Mouse (Mus musculus) cerebellum, postnatal 10 days (tissue): ENCODE measurements around the gene Khk.
A peak's percentile ranks its signal among the peaks of the same experiment; 100 is the strongest.

Experiments used
- DNase-seq, 2 experiments: peaks; one replicate each; pipeline ENCODE4 v3.0.0; 2021; ENCODE audit warnings: mixed read lengths in 2 of 2

Gene Khk

DNA sequence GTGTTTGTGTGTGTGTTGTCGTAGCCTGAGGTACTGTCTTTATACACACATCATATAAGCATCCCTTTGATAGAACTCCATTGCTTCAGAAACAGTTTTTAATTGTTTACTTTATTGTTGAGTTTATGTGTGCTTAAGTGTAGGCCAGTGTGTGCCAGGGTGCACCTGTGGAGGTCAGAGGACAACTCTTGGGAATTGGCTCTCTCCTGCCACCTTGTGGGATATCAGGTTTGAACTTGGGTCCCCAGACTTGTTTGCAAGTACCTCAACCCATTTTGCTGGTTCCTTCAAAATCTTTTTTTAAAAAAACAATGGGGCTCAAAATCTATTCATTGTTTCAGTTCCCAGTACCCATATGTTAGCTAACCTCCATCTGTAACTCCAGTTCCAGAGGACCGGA, 21.8 kb downstream of the Khk start:
- peak in 1 of 2 experiments; percentile 35 for DNase-seq

DNA sequence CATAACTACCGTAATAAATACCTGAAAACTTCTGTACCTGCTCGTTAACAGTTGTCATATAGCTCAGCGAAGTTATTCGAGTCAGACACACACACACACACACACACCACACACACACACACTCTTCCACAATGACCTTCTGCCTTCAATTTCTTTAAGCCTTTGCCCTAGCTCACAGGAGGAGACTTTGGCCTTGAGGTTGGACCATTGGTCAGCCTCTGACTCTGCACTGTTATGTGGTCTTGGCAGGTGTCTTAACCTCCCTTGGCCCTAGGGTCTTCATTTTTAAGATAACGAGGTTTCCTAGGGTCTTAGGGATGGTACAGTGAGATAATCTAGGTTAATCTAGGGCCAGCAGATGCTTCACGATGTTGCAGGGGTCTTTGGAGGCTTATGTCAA, 23.1 kb downstream of the Khk start:
- no peak for DNase-seq

DNA sequence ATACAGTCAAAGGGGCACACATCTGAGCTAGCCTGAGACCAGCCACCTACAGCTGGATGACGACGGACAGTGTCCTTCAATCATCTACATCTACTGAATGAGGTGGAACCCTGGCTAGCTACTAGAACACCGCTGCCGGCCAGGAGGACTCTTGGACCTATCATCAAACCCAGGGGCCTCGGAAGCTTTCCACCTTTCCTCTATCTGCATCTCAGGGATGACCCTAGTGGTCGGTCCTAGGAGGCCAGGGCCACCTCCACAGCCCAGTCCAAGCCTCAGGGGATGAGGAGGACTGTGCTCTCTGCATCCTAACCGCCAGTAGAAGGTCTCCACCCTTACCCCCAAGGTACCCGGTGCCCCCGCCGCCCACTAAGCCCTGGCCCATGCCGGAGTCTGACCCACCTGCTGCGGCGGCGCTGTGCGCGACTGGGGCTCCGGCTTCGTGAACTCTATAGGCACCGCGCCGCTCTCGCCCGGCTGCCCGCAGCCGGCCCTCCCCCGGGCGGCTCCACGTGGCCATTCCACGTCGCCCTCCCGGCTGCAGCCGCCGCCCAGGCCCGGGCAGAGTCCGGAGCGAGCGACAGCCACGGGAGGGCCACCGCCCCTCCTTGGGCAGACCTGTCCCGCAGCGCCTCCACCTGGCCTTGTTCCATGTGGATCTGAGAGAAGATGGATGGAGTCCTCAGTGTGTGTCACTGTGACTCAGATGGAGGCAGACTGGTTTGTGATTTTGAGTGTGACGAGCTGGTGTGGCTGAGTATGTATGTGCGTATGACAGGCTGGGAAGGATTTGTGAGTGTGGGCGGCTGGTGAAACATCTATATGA, 23.9 kb downstream of the Khk start, which contains the start of gene Cgref1:
Gene Cgref1, minus strand, starts transcription at position 636 of the 826 bp plus-strand sequence.
- DNase-seq: peak; percentile 82 to 83

DNA sequence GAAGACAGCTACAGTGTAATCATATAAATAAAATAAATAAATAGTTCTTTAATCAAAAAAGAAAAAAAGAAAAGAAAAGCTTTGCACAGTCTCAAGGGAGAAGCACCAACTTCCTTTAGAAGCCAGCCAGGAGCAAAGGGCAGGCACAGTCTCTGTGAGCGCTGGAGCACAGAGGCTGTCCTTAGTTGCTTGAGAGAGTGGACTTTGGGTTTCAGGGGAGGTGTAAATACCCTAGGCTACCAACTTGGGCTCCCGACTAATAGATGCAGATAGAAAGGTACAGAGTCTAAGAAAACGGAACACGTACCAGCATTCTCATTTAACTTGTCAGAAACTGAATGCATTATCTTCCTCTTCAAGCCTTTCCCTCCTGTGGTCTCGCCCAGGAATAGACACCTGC, 27.4 kb downstream of the Khk start:
- DNase-seq: no peak

DNA sequence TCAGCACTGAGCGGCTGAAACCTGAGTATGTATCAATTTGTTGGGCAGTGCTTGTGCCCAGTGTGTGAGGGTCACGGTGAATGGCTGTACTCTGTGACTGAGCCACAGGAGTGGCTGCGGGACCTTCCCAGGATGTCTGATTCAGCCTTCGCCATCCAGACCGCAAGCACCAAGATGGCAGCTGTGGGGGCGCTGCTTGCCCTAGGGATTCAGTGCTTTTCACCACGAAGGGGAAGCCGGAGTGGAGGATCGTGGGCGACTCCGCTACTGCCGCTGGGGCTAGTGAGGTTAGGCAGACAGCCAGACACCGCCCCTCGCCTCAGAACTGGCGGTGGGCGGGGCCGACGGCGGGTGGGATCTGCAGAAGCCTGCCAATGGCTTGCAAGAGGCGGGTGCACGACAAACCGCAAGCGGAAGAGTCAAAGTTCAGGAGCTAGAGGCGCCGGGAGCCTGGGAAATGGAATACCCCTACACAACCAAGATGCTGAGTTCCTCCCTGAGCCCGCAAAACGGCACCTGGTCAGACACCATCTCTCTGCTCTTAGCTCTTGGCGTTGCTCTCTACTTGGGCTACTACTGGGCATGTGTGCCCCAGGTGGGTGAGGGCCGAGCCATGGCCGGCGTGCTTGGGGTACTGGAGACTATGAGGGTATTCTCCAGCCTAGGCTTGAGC, 28.6 kb downstream of the Khk start:
- DNase-seq: peak; percentile 94 to 97

DNA sequence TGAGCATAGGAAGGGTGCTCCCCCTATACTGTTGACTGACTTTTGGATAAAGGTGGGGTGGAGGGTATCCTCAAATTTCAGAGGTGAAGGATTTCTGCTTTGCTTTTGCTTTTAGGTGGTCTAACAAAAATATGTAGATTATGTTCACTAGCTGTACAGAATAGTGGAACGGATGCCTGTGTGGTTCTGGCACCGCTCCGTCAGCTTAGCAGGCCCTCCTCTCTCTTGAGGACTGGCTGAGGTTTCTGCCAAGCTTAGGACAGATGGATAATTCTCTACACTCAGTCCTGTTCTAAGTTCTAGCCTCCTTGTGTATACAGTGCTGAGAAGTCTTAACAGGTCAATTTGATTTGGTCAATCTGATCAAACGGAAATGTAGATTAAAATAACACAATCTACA, 29.2 kb downstream of the Khk start:
- DNase-seq: peak; percentile 52 to 63

DNA sequence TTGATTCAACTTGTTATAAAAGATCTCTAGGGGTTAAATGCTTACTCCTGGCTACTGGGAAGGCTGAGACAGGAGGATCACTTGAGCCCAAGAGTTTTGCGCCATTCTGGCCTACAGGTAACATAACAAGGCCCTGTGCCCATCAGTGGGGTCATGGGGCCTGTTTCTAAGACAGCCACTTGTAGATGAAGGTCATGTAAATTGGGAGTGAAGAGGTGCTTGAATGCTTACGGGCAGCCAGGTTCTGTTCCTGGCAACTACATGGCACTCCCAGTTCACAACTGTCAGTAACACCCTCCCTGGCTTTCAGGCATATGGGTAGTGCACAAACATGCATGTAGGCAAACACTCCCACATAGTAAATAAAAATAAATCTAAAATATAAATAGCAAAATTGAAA, 29.7 kb downstream of the Khk start:
- DNase-seq: no peak

DNA sequence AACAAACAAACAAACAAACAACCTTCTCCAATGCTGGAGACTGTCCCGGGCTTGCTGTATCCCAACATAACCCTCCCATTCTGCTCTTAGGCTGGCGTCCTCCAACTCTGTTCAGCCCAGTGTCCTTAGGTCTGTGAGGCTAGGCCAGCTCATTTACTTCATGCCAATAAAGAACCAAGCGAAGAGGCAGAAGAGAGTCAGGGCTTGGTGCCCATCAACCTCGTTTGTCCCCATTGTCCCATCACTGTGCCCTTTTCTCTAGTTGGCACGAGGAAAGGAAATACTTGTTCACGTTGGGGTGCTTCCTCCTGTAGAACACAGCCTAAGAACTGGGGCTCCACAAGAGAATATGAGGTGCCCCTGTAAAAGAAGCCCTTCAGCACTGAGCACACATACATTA, 30.5 kb downstream of the Khk start:
- DNase-seq: peak in 1 of 2 experiments; percentile 29

DNA sequence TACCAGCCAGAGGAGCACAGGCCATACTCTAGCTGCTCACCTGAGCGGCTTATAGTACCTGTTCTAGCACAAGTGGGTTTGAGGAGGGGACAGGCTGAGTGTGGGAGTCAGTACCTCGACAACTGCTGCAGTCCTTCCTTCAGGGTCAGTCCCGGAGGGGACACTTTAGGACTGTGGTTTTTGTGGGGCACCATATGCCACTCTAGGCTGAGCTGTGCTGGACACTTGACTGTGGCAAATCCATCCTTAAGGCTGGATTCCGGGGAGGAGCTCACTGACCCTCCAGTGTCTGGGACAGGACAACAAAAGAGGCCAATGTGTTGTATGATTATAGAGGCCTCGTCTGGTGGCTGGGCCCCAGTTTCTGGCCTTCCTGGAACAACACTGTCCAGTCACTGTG, 31.3 kb downstream of the Khk start:
- no peak for DNase-seq

DNA sequence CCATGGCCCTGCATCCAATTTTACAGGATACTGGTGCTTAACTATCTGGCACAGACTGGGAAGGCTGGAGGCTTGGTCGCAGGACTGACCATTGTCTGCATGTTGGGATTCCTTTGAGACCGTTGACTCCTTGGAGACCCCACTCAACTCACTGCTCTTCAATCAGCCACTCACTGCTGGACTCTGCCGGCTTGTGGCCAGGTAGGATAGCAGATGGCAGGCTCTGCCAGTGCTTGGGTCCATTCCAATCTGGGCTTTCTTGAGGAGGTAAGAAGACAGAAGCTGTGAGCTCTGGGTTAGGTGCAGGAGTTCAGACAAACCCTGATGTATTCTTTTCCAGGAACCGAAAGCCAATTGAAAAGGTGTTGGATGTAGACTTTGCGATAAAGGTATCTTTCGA, 32.8 kb downstream of the Khk start:
- DNase-seq: peak; percentile 81 to 82

DNA sequence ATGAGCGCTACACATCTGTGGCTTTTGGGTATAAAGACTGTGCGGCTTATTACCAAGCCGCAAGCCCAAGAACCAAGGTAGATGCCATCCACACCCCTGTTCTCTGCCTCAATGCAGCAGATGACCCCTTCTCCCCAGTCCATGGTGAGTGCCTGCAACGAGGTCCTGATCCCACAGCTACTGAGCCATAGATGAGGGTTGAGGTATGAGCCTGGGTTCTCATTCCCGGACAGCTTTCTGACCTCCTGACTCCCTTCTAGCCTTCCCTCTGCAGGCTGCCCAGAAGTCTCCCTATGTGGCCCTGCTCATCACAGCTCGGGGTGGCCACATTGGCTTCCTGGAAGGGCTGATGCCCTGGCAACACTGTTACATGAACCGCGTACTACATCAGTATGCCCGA, 33.3 kb downstream of the Khk start:
- no peak for DNase-seq

DNA sequence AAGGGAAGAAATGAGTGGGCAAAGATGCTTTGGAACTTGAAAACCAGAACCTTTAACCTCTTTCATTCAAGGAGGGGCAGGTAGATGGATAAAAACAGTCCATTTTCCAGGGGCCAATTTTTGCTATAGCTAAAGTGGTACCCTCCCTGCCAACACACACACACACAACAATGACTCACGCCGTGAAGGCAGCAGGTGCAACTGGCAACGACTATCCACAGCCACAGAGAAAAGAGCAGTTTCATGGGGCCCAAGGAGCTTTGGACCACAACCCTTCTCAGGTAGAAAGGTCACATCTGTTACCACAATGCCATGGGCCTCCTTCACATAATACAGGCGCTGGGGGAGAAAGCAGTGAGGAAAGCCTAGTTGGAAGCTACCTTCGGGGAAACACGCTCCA, 34.5 kb downstream of the Khk start:
- DNase-seq: no peak

DNA sequence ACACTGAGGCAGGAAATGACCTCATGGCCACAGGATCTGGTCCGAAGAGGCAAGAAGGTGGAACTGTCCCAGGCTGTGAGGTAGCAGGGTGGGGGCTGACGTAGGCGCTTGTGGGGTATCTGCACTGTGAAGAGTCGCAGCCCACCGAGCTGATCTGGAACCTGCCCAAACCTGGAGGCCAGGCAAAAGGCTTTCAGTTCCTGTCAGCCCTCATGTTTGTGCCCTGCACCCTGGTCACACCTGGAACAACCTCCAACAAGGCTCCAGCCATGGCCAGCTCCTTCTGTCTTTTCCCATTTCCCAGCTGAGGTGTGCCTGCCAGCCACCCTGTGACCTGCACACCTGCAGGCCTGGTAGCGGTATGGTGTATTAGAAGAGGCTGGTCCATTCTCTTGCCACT, 36.7 kb downstream of the Khk start:
- DNase-seq: no peak

DNA sequence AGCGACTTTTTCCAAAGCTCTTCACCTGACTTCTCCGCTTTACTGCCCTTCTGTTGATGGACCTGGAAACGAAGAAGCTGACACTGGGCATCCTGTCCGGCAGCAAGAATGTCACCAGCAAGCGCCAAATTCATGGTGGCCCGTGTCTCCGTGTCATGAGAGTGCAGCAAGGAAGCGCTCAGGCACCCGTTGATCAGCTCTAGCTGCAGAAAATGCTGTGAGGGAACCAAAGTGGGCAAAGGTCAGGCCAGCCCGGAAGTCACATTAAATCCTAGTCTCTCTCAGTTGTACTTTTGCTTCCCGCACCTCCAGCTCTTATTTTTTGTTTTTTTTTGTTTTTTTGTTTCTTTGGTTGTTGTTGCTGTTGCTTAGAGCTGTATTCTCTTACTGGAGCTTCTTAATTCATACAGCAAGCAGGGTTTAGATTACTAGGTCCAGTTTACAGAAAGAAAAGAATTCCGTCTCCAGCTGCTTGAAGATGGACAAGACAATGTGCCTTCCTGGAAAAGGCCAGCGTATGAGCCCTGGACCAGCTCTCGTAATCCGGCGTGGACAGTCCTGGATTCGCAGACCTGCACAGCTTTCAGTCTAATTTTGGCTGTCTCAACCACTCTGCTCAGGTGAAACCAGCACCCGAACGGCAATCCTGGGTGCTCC, 38.1 kb downstream of the Khk start:
- DNase-seq: no peak

DNA sequence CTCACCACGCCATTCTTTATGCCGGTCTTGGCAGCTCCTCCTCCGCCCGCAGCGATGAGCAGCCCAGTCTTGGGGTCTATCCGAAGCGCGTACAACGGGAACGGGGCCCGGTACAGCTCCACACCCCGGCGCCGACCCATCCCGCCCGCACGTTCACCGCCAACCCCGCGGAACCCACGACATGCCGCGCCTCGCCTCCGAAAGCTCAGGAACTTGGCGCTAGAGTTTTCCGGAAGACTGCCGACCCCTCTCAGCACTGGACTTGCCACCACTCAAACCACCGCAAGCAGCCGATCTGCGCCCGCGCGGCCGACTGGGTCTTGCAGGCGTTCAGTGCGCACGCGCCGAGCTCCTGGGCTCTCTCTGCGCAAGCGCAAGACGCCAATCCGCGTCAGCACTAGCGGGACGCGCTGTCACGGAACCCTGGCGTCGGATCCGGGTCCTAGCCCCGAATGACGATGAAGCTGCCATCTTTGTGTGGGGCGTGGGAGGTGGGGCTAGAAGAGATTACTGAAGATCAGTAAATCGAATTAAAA, 38.8 kb downstream of the Khk start, which contains the start of gene Preb:
Gene Preb, minus strand, starts transcription at position 396 of the 536 bp plus-strand sequence.
- peak; percentile 99 for DNase-seq

DNA sequence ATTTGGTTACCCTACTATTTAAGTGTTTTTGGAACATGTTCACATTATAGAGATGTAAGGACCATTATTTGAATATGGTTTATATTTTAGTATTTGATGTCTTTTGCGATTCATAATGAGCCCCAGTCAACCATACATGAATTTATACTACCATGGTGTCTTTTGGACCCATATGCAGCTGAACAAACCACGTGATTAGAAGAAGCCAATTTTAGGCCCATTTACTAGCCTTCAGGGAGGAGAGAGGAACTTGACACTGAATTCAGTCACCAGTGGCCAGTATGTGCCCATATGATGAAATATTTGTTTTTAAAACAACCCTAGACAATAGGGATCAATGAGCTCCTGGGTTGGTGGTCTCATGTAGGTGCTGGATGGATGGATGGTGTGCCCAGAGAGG, 39.6 kb downstream of the Khk start:
- no peak for DNase-seq

DNA sequence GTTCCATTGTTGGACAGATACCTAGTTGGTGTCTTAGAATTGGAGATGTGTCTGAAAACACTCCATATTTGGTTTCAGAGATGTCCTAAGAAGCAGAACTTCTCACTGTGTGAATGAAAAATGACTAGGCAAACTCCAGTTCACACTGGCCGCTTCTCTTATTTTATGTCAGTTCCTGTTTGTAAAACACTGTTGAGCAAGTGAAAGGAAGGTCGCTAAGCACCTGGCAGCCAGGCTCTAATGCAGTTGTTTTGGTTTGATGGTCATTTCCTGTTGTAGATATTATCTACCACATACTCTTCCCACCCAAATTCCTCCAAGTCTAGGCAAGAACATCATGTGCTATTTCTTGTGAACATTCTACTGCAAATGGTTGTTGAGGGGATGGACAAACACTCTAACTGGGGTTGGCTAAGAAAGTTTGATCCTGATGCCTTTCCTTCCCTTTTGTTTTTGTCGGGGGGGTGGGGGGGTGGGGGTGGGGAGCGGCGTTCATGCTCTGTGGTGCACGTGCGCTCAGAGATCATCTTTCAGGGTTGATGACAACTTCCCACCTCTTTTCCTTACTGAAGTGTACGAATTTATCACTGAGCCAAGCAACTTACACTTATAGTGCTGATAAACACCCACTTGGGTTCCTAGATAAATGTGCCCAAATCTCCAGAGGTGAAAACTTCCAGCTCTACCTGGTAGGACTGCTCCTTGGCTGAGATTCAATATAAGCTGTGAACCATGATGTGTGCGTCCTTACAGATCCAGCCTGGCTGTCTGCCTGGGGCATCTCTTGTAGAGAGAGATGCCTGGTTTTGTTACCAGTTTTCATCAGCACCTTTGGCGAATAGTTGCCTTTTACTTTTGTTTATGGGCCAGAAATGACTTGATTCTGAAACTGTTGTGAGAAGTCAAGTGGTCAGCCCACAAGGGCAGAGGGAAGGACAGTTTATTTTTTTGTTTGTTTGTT, 40.6 kb downstream of the Khk start:
- no peak for DNase-seq

DNA sequence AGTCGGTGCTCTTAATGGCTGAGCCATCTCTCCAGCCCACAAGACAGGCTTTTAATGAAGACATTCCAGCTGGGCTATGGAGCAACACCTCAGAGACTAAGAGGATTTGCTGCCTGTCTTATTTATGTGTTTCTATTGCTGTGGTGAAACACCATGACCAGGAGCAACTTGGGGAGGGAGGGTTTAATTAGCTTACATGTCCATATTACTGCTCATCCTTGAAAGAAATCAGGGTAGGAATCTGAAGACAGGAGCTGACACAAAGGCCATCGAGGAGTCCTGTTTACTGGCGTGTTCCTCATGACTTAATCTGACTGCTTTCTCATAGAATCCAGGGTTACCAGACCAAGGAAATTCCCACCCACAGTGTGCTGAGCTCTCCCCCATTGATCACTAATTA, 42.7 kb downstream of the Khk start:
- no peak for DNase-seq

DNA sequence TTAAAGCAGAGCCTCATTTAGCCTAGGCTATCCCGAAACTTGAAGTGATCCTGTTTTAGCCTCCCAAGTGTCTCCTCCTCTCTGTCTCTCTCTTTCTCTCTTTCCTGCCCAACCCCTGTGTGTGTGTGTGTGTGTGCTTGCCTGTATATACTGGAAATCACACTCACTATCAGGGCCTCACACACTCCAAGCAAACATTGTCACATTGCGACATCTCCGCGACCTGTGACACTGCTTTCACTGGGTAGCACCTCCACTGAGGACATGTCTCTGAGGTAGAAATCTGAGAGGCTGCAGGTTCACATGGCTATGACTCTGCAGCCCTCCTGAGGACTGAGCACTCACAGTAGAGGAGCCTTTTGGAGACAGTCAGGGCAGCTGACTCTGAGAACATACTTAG, 45.0 kb downstream of the Khk start:
- no peak for DNase-seq

DNA sequence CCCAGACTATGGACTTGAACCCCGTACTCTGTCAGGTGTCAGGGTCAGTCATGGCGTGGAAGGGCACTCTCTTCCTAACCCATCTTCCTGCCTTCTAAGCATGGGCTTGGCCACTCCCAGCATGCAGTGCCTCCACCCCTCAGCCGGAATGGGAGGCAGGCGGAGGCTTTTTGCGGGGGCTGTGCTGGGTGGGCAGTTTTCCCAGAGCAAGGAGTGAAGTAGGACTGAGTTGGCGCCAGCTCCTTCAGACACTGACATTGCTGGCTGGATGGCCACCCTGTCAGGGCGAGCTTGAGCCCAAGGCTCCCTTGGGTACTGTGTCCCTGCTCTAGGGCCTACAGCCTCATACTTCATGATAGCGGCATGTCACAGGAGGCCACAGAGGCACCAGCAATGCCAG, 47.2 kb downstream of the Khk start, which contains the start of gene Tcf23:
Gene Tcf23, plus strand, starts transcription at position 247 of the 400 bp plus-strand sequence.
- peak in 1 of 2 experiments; percentile 45 for DNase-seq

DNA sequence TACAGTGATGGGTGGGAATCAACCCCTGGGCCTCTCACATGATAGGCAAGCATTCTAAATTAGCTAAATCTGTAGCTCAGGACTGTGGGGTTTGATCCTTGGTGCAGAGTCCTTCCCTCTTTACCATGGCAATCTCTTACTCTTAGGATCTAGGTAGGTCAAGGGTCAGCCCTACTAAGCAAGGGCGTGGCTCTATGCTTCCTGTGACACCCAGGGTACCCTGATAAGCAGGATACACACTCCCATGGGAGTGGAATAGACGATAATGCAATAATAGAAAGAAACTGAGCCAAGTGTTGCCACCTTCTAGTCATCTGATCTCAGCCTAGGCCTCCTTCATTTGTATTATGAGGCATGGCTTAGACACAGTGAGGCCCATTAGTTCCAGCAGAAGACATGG, 48.2 kb downstream of the Khk start:
- no peak for DNase-seq
